Mouse (Mus musculus) cortical plate, adult 2 months (tissue): ENCODE results near the gene Myo6.

Experiments used
- CTCF ChIP-seq: fragments of 200-500 bp; IDR thresholded peaks from 2 replicates; pipeline ENCODE4 v1.5.1; 2011; ENCODE audit warnings: mild to moderate bottlenecking, control low read depth, low read length; ENCODE audit not compliant: insufficient read depth; ENCODE audit errors: extremely low read depth
- POLR2A ChIP-seq: fragments of 200-500 bp; IDR thresholded peaks from 2 replicates; pipeline ENCODE4 v1.6.1; 2011; ENCODE audit warnings: mild to moderate bottlenecking, low read length, control low read depth; ENCODE audit not compliant: insufficient read depth; ENCODE audit errors: extremely low read depth

GRCm38 (mm10) chr9:80164191-80164590 lies 640 bp upstream of the Myo6 start:
- TF ChIP-seq POLR2A (no peak), CTCF (no peak)
